Mouse (Mus musculus): ENCODE measurements around the gene Lgals3bp. TPM values are rescaled to one million over a fixed set of nuclear protein-coding genes. Genes with fewer than 3 reads are reported as not detected.

Lgals3bp gene
- polyA plus RNA-seq, 1 experiment from 2014 or later = 4.3 TPM

- Histone ChIP-seq H3K4me2 (no peak overlapping the region), H3K27ac (no peak overlapping the region), H3K36me3 (peaks cover 12% of the 10 kb centered on the region; the same call in 1 of the 2 replicates), H3K27me3 (no peaks in the 10 kb centered on the region), H3K9ac (replicated peaks) (no peak overlapping the region), H3K4me1 (replicated peaks) (peaks cover 55% of the 10 kb centered on the region), H3K9me3 (no peaks in the 10 kb centered on the region), H3K4me3 (replicated peaks) (no peak overlapping the region)
- no peak for ATAC-seq (ENCODE audit: insufficient number of reproducible peaks, insufficient read depth, low FRiP score, low TSS enrichment, low read depth)
- 89% methylated on average over 8 of the region's 8 CpGs for WGBS
Measured at GRCm38 (mm10) chr11:118346395-118347096, 55.3 kb downstream of the Lgals3bp start.

GRCm38 (mm10) chr11:118345693-118346092 is 56.2 kb downstream of the Lgals3bp start:
- Histone ChIP-seq H3K4me3 (replicated peaks) (no peak overlapping the region), H3K4me2 (no peak overlapping the region), H3K9me3 (no peaks in the 10 kb centered on the region), H3K27me3 (no peaks in the 10 kb centered on the region), H3K36me3 (peaks cover 8% of the 10 kb centered on the region; the same call in 1 of the 2 replicates), H3K27ac (no peak overlapping the region), H3K4me1 (replicated peaks) (peaks cover 54% of the 10 kb centered on the region), H3K9ac (replicated peaks) (no peak overlapping the region)
- 76% methylated on average over 4 of the region's 4 CpGs for WGBS
- ATAC-seq (ENCODE audit: insufficient number of reproducible peaks, insufficient read depth, low FRiP score, low TSS enrichment, low read depth) = no peak

- WGBS = 72% methylated on average over 2 of the region's 2 CpGs
- Histone ChIP-seq H3K4me1 (replicated peaks) (peaks cover 41% of the 10 kb centered on the region), H3K4me3 (replicated peaks) (no peak overlapping the region), H3K36me3 (peaks cover 26% of the 10 kb centered on the region; the same call in 1 of the 2 replicates), H3K4me2 (no peak overlapping the region), H3K9ac (replicated peaks) (no peak overlapping the region), H3K27me3 (no peaks in the 10 kb centered on the region), H3K27ac (no peak overlapping the region), H3K9me3 (no peaks in the 10 kb centered on the region)
- ATAC-seq (ENCODE audit: insufficient number of reproducible peaks, insufficient read depth, low FRiP score, low TSS enrichment, low read depth) = no peak
Measured at GRCm38 (mm10) chr11:118343629-118344028, 58.3 kb downstream of the Lgals3bp start.

Other genes starting within 250 kb of the Lgals3bp start
- gene Cyth1, start 153.5 kb downstream of the Lgals3bp start, polyA plus RNA-seq (2016; fragmentation: Nextera tagmentation; extraction: Ambion mirVana) = 24.5 and 26.3 TPM in 2 replicates
- gene Usp36, start 111.8 kb downstream of the Lgals3bp start, polyA plus RNA-seq (2016; fragmentation: Nextera tagmentation; extraction: Ambion mirVana) = 20.1 and 21.3 TPM in 2 replicates
- gene Cep295nl, start 59.6 kb downstream of the Lgals3bp start, polyA plus RNA-seq (2016; fragmentation: Nextera tagmentation; extraction: Ambion mirVana) = 0.59 and 0.60 TPM in 2 replicates
- 77.6 and 91.3 TPM in 2 replicates for gene Timp2, start 46.4 kb downstream of the Lgals3bp start, polyA plus RNA-seq (2016; fragmentation: Nextera tagmentation; extraction: Ambion mirVana)
- 30.5 and 32.0 TPM in 2 replicates for gene Cant1, start 17.0 kb upstream of the Lgals3bp start, polyA plus RNA-seq (2016; fragmentation: Nextera tagmentation; extraction: Ambion mirVana)
- gene C1qtnf1, start 26.1 kb upstream of the Lgals3bp start, polyA plus RNA-seq (2016; fragmentation: Nextera tagmentation; extraction: Ambion mirVana) = 3.4 and 4.8 TPM in 2 replicates
- 8.8 and 9.4 TPM in 2 replicates for gene Engase, start 74.7 kb upstream of the Lgals3bp start, polyA plus RNA-seq (2016; fragmentation: Nextera tagmentation; extraction: Ambion mirVana)

Measured in limb, embryonic 12.5 days (tissue).